Mouse (Mus musculus) spleen, adult 2 months (tissue): ENCODE data around the gene B3galt4.

Experiments used
- CTCF ChIP-seq: fragments of 200-500 bp; IDR thresholded peaks from 2 replicates; pipeline ENCODE4 v1.5.1; 2011; ENCODE audit warnings: mild to moderate bottlenecking, inconsistent platforms; ENCODE audit not compliant: insufficient read depth, insufficient read length, insufficient replicate concordance; ENCODE audit errors: extremely low read depth
- POLR2A ChIP-seq: fragments of 200-500 bp; IDR thresholded peaks from 2 replicates; pipeline ENCODE4 v1.6.1; 2011; ENCODE audit warnings: low read depth, low read length, inconsistent platforms

DNA sequence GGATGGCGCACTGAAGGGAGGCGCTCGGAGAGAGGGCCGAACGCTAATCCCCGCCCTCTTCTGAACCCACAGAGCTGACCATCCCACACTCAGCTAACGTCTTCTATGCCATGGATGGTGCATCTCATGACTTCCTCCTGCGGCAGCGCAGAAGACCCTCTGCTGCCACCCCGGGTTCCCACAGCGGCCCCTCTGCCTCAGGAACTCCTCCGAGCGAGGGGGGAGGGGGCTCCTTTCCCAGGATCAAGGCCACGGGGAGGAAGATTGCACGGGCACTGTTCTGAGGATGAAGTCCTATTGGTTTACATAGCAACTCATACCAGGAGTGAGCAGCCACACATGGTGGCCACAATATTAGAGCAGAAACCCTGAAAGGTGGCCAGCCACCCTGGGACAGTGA, 14.3 kb downstream of the B3galt4 start:
- TF ChIP-seq POLR2A (no peak), CTCF (no peak)
